Mouse (Mus musculus): ENCODE measurements around the gene Ifitm3.

- no peak for TF ChIP-seq CTCF (IDR thresholded peaks at IDR 0.05; ENCODE audit: low read depth, low read length)
- no peak for TF ChIP-seq POLR2A (IDR thresholded peaks at IDR 0.05; ENCODE audit: borderline replicate concordance, low read depth, low read length)
These were observed 47.0 kb upstream of the Ifitm3 start for GRCm38 (mm10) chr7:141057541-141057940.
